Mouse (Mus musculus) gastrocnemius, postnatal 25 days (tissue): ENCODE measurements around the gene Pdc. TPM values are rescaled to one million over a fixed set of nuclear protein-coding genes. Genes with fewer than 3 reads are reported as not detected.
"Not testable (repeated sequence)": the region's sequence is repeated elsewhere in the genome, so short reads cannot be mapped to it uniquely, and the experiment has no call there.

Source experiments
- DNase-seq: peaks from one replicate; pipeline ENCODE4 v3.0.0; 2022
- long read RNA-seq, 2 experiments: library from polyadenylated mRNA; stranded (forward); transcript quantifications; one replicate each; pipeline ENCODE4 v2.0.0; 2021
- total RNA-seq, 2 experiments: library from RNA; stranded (reverse); gene quantifications; 1 replicate in 1 of 2; 2 replicates in 1 of 2; pipeline ENCODE4 v1.2.3; 2021

Pdc gene
- under 1 TPM in 1 of 2 experiments, not detected in 1; 0.43 TPM for total RNA-seq
- long read RNA-seq, experiment 1, result 0 reads
- long read RNA-seq, experiment 2, result 0 reads

DNA sequence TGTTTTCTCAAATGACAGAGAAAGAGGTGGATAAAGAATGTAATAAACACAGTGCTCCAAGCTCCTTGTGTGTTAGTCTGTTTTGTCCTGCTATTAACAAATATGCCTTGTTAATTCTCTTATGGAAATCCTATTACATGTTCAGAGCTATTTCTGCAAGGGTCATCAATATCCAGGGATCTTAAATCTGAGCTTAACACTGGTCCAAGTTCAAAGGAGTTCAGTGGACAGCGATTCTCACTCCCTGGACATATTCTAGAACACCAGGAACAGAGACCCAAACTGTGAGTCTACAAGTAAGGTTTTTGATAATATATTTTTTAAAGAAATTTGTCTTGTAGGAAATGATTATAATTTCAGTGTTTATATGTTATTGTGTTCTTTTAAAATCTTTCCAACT is at the start of gene Pdc:
Gene Pdc, plus strand, starts transcription at position 213 of the 400 bp plus-strand sequence.
- DNase-seq, result no peak

DNA sequence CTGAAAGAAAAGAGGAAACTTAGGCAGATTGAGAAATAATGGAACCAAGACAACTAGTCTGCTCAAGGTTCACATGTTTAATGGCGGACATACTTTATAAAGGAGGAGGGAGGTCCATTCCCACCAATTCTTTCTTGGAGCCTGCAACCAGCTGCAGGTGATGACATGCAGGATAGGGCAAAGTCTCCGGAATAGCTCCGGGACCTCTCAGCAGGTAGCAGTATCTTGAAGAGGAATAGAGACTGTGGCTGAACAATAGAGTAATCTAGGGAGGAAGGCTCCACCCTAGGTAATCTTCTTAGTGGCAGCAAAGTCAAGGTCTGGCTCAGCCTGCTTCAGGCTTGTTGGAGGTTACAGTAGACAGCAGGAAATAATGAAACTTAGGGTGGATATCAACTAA is 25.2 kb upstream of the Pdc start:
- not testable (repeated sequence) for DNase-seq

DNA sequence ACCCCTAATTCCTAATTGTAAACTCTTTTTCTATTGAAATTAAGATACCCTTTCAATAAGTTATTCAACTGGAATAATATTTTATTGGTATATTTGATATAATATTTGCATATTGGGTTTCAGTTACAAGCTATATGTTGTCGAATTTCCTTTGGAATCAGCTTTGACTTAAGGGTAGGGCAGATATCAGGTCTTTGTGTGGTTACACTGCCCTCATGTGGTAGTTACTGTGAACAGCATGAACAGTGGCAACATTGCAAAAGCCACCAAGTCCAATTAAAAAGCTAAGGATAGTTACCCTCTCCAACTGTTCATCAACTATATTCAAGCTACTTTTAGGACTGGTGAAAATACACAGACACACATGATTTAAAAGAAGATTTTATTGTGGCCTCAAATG is 11.6 kb upstream of the Pdc start:
- no peak for DNase-seq

DNA sequence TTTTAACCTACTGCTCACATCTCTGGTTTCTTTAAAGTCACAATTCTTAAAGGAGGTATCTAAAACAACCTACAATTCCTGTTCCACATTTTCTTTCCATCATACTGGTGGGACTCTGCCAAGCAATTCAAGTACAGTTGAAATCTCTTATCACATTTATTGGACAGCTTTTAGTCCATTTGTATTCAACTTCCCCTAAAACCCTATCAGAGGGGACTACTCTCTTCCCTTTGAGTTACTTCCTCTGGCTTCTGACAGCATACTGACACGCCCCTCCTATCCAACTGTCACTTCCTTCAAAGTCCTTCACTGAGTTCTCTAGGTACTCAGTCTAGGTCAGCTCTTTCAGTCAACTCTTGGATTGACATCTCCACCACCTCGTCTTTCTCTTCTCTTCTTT is 15.9 kb downstream of the Pdc start:
- DNase-seq, result no peak

DNA sequence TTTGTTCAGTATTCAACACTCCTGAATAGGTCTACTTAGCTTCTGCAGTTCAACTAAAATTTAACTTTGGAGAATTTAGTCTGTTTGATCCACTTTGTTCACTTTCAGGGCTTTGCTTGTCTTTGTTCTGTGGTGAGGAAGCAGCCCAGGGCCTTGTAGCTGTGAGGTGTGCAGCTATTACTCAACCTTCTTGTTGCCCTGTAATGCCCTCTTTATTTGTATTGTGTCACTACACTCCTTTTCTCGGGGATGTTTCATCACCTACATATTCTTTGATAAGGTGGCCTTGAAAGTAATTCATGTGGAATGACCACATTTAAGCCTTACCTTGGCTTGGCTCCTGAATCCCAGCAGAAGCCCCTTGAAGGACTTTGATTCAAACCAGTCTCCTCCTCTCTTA is 41.6 kb downstream of the Pdc start:
- no peak for DNase-seq

DNA sequence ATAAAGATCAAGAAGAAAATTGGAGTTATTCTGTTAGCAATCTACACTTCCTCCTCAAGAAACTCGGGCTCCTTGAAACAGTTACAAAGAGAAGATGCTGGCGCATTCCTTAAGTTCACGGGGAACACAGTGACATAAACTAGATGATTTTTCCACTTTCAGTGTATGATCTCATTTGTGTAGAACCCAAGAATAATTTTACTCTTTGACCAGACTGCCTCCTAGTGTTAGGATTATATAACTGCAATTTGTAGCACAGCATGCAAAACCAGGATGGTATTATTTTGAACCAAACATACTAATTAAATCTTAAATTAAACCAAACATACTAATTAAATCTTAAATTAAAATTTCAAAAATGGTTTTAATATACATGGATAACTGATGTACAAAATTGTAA is 53.7 kb downstream of the Pdc start:
- no peak for DNase-seq

DNA sequence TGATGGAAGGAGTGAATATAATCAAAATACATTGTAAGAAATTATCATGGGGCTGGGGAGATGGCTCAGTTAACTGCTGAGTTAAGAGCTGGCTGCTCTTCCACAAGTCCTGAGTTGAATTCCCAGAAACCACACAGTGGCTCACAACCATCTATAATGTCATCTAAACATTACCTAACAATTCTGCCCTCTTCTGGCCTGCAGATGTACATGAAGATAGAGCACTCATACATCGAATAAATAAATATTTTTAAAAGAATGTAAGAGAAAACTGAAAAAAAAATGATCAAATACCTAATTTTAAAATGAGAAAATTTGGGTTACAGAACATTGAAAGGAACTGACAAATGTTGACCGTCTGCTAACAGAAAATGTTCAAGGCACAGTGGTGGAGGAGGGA is 55.0 kb downstream of the Pdc start:
- DNase-seq, result no peak

Other genes with a start within 250 kb of the Pdc start
- gene Ptgs2, start 219.4 kb upstream of the Pdc start, total RNA-seq, result under 1 TPM; 0.29 to 0.36 TPM
- 10 to 100 TPM; 83.0 to 85.2 TPM for gene Tpr, start 73.4 kb downstream of the Pdc start, total RNA-seq
- 10 to 100 TPM; 18.1 to 21.3 TPM for gene Odr4, start 73.7 kb downstream of the Pdc start, total RNA-seq
- 1 to 10 TPM; 7.0 to 8.2 TPM for gene Prg4, start 146.7 kb downstream of the Pdc start, total RNA-seq